Mouse (Mus musculus) cortical plate, adult 2 months (tissue): Measurements from ENCODE around the gene Ust. TPM values are rescaled to one million over a fixed set of nuclear protein-coding genes. Genes with fewer than 3 reads are reported as not detected.

Experiments
- H3K27ac ChIP-seq: fragments of 200-500 bp; 2 replicates; pipeline ENCODE4 v1.5.1; 2012; ENCODE audit warnings: low read length, control low read depth, inconsistent platforms; ENCODE audit not compliant: insufficient read depth
- H3K4me1 ChIP-seq: fragments of 200-500 bp; 2 replicates; pipeline ENCODE4 v1.6.1; 2011; ENCODE audit warnings: low read length; ENCODE audit not compliant: control insufficient read depth, insufficient read depth
- H3K4me3 ChIP-seq: fragments of 200-500 bp; 2 replicates; pipeline ENCODE4 v1.5.1; 2011; ENCODE audit warnings: mild to moderate bottlenecking, low read length, control low read depth; ENCODE audit not compliant: insufficient read depth
- CTCF ChIP-seq: fragments of 200-500 bp; IDR thresholded peaks from 2 replicates; pipeline ENCODE4 v1.5.1; 2011; ENCODE audit warnings: mild to moderate bottlenecking, control low read depth, low read length; ENCODE audit not compliant: insufficient read depth; ENCODE audit errors: extremely low read depth
- POLR2A ChIP-seq: fragments of 200-500 bp; IDR thresholded peaks from 2 replicates; pipeline ENCODE4 v1.6.1; 2011; ENCODE audit warnings: mild to moderate bottlenecking, low read length, control low read depth; ENCODE audit not compliant: insufficient read depth; ENCODE audit errors: extremely low read depth
- polyA plus RNA-seq: library from polyadenylated mRNA; depleted of rRNA; stranded (reverse); fragments of >200 nt; gene quantifications from 2 replicates; pipeline ENCODE4 v1.2.3, GENCODE M21; 2012

The Ust gene
- polyA plus RNA-seq, 1 experiment, result 10.2 TPM

DNA sequence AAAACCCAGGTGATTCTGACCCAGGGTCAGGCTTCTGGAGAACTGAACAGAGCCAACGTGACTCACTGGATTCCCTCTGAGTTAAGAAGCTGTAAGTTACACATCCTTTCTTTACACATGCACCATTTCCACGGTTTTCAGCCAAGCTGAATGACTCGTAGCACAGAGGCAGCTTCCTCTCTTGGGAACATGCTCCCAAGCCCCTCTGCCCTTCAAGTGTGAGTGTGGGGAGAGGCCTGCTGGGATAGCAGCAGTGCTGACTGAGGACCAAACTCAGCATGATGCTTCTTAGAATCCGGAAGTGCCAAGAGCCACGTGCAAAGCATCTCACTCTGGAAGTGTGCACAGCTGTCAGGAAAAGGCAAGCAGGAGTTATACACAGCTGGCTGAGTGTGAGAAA is 228.0 kb downstream of the Ust start:
- Histone ChIP-seq H3K4me3 (no peak overlapping the region), H3K4me1 (no peaks in the 10 kb centered on the region), H3K27ac (no peak overlapping the region)
- TF ChIP-seq CTCF (no peak), POLR2A (no peak)

GRCm38 (mm10) chr10:8287350-8287791 is 231.3 kb downstream of the Ust start:
- Histone ChIP-seq H3K4me3 (no peak overlapping the region), H3K27ac (no peak overlapping the region), H3K4me1 (no peaks in the 10 kb centered on the region)
- no peak for TF ChIP-seq CTCF

DNA sequence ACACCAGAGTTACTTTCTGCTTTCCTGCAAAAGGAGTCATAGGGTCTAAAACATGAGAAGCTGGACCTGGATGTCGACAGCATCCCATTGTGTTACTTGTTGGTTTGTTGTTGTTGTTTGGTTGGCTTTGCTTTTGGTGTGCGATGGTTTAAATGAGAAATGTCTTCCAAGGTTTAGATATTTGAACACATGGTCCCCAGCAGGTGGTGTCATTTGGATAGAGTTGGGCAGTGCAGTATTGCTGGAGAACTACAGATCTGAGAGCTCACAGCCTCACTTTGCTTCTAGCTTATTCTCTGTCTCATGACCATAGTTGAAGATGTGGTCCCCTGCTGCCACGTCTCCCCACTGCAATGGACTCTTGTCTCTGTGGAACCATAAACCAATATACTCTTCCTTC is 234.6 kb downstream of the Ust start:
- H3K4me1 ChIP-seq, result no peaks in the 10 kb centered on the region
- H3K27ac ChIP-seq, result no peak overlapping the region
- TF ChIP-seq POLR2A, result no peak
- H3K4me3 ChIP-seq, result no peak overlapping the region

- no peak overlapping the region for H3K27ac ChIP-seq
- H3K4me1 ChIP-seq, result no peaks in the 10 kb centered on the region
- TF ChIP-seq POLR2A (no peak), CTCF (no peak)
- no peak overlapping the region for H3K4me3 ChIP-seq
These were observed 241.5 kb downstream of the Ust start for GRCm38 (mm10) chr10:8277094-8277493.

- no peak overlapping the region for H3K4me3 ChIP-seq
- H3K4me1 ChIP-seq, result peaks cover 4% of the 10 kb centered on the region
- TF ChIP-seq POLR2A (no peak), CTCF (no peak)
- H3K27ac ChIP-seq, result no peak overlapping the region
These were observed 248.9 kb downstream of the Ust start for GRCm38 (mm10) chr10:8269681-8270080.

DNA sequence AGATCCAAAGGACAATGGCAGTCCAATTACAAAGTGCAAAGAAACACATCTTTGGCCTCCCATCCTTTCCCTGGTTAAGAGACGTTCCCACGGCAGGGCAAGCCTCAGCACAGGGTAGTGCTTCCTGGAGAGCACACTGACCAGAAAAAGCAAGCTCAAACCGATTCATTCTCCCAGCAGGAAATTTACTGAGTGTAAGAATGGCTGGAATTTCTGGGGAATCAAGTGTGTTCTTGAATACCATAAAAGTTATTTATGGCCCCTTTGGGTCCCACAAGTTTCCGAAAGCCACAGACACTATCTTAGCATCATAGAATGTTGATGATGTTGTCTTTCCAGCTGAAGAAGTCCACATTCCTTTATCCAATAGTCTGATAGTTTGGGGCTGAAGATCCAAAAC is 258.9 kb downstream of the Ust start:
- no peaks in the 10 kb centered on the region for H3K4me1 ChIP-seq
- no peak overlapping the region for H3K4me3 ChIP-seq
- H3K27ac ChIP-seq, result no peak overlapping the region
- no peak for TF ChIP-seq POLR2A
- no peak for TF ChIP-seq CTCF

DNA sequence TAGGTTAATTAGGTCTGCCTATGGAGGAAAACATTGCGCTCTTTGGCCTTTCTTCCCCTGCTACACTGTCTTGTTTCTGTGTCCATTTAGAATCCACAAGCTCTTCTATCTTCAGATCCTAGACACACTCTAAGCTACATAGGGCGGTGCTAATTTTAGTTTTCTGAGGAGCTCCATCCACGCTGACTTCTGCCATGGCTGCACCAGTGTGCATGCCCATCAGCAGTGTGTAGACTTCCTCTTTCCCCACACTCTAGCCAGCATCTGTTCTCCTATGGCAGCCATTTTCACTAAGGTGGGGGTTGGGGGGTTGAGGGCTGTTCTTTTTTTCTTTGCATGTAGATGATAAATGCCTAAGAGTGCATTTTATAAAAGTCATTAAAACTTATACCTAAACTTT is 268.6 kb downstream of the Ust start:
- no peak overlapping the region for H3K4me3 ChIP-seq
- H3K4me1 ChIP-seq, result no peaks in the 10 kb centered on the region
- H3K27ac ChIP-seq, result no peak overlapping the region
- TF ChIP-seq POLR2A, result no peak
- TF ChIP-seq CTCF, result no peak

DNA sequence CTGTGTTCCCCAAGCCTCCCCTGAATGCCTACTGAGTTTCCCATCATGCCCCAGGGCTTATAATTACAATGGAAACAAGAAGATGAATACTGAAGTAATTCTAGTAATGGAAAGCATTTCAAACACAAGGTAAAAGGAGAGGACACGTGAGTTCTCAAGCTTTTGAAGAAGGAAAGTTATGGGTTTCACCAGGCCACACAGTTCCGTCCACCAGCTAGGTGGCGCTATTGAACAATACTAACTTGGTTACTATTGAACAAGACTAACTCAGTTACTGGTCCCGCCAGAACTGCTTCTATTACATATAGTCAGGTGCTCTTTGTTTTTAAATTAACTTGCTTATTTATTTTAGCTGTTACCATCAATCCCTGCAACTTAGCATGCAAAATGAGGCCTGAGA is 276.3 kb downstream of the Ust start:
- Histone ChIP-seq H3K4me3 (no peak overlapping the region), H3K27ac (no peak overlapping the region), H3K4me1 (no peaks in the 10 kb centered on the region)
- TF ChIP-seq CTCF (peak; percentile 64), POLR2A (no peak)

DNA sequence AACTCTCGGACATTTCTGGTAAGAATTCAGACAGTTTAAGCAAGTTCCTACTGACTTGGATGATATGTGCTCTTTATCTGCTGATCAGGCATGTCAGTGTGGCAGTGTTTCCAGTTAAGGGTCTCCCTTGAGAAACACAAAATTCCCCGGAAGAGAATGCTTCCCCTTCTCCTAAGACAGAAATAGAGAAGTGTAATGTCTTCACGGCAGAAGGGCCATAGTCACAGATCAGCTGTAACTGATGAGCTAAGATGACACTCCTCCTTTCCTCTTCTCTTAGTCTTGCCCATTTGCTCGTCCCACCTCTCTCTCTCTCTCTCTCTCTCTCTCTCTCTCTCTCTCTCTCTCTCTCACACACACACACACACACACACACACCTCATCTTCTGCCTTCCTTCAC is 277.9 kb downstream of the Ust start:
- Histone ChIP-seq H3K27ac (no peak overlapping the region), H3K4me3 (no peak overlapping the region), H3K4me1 (peaks cover 4% of the 10 kb centered on the region)
- TF ChIP-seq CTCF, result no peak
- no peak for TF ChIP-seq POLR2A

GRCm38 (mm10) chr10:8240242-8240641 is 278.4 kb downstream of the Ust start:
- peaks cover 4% of the 10 kb centered on the region for H3K4me1 ChIP-seq
- no peak overlapping the region for H3K4me3 ChIP-seq
- H3K27ac ChIP-seq, result no peak overlapping the region
- no peak for TF ChIP-seq POLR2A
- TF ChIP-seq CTCF, result peak; percentile 83
